Mouse (Mus musculus): ENCODE results near the gene Tnni3k.
"Not testable (repeated sequence)": the region's sequence is repeated elsewhere in the genome, so short reads cannot be mapped to it uniquely, and the experiment has no call there.

Gene Tnni3k

GRCm38 (mm10) chr3:154824713-154825112 lies 230.5 kb downstream of the Tnni3k start:
- no peak for DNase-seq

DNA sequence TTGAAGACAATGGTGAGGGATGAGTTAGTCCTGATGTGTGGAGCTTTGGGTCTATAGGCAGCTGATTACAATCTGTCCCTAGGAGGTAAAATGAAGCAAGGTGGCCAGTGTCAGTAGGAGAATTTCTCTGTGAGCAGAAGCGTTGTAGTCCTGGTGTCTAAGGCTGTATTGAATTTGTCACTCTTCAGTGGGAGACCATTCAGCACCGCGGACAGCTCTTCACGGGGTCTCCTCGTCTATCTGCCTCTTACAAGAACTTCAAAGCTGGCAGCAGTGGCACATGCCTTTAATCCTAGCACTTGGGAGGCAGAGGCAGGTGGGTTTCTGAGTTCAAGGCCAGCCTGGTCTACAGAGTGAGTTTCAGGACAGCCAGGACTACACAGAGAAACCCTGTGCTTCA lies 235.5 kb downstream of the Tnni3k start:
- not testable (repeated sequence) for DNase-seq

DNA sequence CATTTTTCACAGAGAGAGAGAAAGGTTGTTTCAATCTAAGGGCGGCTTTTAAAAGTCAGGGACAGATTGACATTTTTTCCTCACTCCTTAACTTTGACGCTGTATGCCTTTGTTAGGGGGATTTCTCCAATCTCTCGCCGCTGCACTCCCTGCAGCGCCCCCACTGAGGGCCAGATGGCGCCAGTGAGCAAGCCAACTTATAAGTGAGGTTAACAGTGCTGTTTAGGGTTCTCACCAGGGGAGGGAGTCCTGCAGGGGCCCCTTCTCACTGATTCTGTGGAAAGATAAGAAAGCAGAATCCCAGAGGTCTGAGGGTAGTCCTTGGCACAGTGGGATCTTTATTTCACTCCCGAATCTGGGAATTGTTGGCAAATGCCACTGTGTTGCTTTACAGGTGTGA lies 237.5 kb downstream of the Tnni3k start:
- peak; percentile 11 for DNase-seq

DNA sequence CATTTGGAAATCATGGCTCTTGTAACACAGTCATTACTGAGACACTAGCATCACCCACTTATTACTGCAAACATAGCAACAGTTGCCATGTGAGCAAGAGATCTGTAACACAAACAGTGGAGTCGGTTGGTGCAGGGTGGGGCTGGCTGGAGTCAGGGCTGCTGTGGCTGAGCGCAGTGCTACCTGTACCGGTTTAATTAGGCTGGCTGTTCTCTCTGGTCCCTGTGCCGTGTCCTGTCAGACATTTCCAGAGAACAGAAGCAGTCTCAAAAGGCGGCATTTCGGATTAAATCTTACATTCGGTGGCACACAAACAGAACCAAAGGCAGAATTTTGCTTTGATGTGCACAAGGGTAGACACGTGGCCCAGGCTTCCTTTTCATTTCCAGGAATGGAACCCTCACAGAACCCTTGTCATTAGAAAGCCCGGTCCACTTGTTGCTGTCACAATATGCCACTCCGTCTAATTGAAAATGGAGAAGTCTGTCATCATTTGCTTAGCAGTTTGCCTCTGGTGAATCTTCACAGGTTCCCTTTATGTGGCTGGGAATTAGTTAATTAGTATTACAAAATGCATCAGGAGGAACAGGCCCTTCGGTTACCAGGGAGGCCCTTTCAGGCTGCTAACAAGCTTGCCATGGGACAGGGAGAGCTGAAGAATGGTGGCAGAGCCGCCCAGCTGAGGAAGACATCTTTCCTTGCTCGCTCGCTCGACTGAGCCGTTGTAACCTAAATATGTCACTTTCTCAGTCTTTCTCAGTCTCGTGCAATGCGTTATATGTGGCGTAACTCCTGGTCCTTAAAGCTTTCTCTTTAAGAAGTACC lies 238.2 kb downstream of the Tnni3k start:
- DNase-seq: no peak

DNA sequence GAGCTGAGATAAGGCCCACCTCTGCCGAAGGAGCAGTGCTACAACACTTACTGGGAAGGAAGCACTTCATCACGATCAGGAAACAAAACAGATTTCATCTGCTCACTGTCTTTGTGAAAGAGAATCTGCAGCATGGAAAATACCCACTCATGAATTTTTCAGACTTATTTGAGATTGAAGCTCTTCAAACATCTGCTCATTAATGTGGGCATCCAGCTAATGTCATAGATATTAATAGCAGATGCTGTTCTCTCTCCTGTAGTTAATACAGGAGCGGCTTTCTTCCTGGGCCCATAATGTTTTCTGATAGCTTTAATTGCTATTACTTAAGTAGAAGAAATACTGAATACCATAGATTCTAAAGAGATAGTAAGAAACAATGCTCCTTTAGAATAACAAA lies 239.0 kb downstream of the Tnni3k start:
- DNase-seq: no peak

- DNase-seq: no peak
These were observed 239.6 kb downstream of the Tnni3k start for GRCm38 (mm10) chr3:154815606-154816005.

DNA sequence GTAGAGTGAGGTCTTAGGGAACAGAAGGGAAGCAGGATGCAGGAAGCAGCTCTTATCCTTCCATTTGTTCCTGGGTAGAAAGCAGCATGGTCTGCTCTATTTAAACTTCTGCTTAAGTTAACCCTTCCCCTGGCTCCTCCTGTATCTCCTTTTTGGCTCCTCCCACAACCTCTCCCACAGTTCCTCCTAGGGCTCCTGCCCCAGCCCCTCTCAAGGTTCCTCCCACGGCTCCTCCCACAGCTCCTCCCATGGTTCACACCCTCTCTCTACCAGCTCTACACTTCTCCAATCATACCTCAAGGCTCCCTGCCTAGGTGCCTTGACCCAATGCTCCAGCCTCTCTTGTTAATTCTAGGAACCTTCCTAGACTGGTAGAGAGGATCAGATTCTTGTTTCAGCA lies 242.3 kb downstream of the Tnni3k start:
- no peak for DNase-seq

DNA sequence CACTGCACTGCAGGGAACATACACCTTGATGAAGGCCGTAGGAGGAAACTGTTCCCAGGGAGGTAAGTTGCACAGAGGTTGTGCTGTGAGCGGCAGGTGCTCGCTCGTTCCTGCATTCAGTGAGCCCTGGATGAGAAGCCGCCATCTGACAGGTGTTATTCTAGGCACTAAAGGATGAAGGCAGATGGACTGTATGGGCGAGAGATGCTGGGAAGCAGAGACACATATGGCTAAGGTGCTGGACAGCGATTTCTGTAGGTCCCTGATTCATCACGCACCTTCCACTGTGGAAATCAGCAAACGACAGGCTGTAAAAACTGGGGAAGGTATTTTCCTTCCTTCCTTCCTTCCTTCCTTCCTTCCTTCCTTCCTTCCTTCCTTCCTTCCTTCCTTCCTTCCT lies 243.4 kb downstream of the Tnni3k start:
- no peak for DNase-seq

DNA sequence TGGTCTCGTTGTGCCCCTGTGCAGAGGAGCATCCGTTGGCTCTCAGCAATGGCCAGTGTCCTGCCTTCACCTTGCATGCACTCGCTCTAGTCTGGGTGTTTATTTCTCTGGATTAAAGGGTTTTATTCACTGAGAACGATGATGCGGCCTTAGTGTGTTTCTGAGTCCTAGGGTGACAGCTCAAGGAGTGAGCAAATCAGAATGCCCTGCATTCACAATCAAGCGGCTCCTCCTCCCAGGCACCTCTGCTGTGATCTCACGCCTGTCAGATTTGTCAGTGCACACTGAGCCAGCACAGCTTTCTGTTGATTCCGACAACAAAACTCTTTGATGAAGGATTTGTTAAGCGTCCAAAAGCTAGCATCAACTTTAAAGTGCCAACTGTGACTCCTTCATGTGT lies 243.9 kb downstream of the Tnni3k start:
- DNase-seq: no peak

DNA sequence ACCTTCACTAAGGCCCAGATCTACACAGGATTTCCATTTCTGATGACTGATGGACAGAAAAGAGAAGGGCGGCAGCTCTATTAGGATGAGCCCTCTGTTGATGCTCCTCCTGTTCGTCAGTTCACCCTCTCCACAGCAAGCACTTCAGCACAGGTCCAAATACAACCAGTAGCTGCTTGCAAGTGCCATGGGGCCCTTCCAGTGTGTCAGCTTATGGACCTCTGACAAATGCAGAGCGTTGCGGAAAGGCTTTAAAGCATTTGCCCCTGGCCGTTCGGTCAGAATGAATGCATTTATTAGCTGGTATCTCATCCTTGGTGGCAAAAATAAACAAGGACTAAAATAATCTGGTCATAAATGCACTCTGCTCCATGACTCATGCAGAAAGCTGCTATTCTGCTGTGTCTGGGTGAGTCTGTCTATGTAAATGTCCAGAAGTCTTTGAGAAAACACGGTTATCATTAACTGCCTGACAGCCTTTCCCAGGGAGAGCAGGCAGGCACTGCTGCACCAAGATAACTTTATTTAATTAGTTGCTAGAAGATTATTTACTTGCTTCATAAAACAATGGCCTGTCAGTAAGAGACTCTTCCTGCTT lies 244.8 kb downstream of the Tnni3k start:
- DNase-seq: no peak

DNA sequence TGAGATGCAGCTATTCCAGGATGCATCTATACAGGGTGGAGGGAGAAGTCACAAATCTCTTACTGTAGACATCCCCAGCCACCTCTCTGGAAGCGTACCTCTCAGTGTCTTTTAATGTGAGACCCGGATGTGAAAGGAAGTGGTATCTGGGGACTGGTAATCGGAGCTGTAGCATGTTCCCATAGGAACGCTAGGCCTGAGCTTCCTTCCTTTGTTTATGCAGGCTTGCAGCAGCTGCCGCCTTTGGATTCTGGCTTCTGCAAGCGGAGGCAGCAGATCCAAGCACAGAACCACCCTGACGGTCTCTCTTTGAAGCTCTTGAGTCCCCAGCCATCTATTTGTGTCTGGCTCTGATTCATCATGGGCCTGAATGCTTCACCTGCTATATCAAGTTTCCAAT lies 248.6 kb downstream of the Tnni3k start:
- DNase-seq: no peak

- no peak for DNase-seq
These were observed 254.2 kb downstream of the Tnni3k start for GRCm38 (mm10) chr3:154800888-154801429.

- DNase-seq: no peak
These were observed 254.8 kb downstream of the Tnni3k start for GRCm38 (mm10) chr3:154800454-154800853.

- DNase-seq: no peak
These were observed 256.4 kb downstream of the Tnni3k start for GRCm38 (mm10) chr3:154798806-154799205.

- no peak for DNase-seq
These were observed 261.6 kb downstream of the Tnni3k start for GRCm38 (mm10) chr3:154793571-154793970.

GRCm38 (mm10) chr3:154787611-154788010 lies 267.6 kb downstream of the Tnni3k start:
- no peak for DNase-seq

DNA sequence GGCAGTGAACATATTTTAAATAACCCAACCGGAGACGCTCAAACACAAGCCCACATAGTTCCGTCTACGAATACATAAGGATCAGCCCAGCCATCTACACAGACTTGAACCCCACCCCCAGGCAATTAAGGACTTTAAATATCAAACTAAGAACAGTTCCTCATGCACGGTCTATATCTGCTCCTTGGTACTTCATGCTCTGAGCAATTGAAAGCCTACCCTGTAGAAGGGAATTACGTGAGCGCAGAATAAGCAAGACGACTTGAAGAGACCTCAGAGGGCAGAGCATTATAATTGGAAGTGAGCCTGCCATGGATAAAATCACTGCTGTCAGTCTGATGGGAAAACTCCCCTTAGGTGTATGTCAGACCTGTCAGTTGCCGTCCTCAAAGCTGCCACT lies 268.9 kb downstream of the Tnni3k start:
- no peak for DNase-seq

DNA sequence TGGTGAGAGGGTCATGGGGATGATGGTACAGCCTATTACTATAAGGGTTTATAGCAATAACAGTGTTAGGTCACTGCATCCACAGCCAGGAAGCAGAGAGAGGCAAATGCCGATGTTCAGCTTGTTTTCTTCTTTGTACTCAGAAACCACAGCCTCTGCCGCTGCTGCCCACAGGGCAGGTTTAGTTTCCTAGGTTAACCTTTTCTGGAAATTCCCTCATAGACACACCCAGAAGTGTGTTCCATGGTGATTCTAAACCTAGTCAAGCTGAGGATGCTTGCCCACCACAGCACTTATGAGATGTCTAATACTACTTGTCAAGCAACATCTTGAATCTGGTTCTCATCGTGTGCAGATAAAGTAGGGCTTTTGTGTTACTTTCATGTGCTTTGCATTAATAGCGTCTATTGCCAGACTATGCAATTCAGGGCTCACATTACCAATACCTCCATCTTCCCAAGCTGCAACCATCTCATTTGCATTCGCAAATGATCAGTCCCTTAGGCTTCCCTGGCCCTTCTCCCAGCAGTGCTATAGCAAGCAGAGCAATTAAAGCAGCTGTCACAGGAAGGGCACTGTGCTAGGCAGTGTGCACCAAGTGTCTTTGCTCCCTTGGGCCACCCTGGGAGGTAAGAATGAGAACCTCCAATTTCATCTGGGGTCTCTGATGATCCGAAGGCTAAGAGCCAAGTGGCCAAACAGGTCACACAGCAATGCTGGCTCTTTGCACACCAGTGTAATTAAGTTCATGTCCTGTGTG lies 276.2 kb downstream of the Tnni3k start:
- no peak for DNase-seq

DNA sequence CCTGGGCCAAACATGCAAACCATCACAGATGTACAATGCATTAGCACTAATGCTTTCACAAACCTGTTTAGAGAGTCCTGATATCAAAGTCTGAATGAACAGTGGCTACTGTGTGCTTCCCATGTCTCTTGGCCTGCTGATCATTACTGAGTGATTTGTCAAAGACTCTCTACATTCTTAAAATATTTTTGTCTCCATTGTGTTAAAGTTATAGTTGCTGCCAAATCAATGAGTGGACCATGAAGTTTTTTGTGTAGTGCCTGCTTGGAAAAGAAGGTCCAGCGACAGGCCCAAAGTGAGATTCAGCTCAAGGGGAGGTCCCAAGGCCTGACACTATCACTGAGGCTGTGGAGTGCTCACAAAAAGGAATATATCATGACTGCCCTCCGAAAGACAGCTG lies 283.6 kb downstream of the Tnni3k start:
- no peak for DNase-seq

- no peak for DNase-seq
These were observed 288.9 kb downstream of the Tnni3k start for GRCm38 (mm10) chr3:154766321-154766720.

DNA sequence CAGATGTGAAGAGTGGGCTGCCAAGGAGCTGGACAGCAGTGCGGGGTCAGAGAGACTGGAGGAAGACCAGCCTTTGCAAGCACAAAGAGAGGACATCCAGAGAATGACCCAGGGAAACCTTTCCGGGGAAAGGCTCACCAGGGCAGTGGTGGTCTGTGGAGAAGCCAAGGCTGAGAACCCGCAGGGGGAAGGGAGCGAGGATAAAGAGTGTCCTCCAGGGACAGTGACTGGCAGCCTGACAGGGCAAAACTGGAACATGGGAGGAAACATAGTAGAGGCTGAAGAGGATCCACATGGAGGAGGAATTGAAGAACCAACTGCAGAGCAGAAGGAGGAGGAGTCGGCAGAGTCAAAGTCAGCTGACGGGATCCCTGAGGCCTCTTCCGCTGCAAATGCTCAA lies 291.1 kb downstream of the Tnni3k start:
- DNase-seq: no peak

DNA sequence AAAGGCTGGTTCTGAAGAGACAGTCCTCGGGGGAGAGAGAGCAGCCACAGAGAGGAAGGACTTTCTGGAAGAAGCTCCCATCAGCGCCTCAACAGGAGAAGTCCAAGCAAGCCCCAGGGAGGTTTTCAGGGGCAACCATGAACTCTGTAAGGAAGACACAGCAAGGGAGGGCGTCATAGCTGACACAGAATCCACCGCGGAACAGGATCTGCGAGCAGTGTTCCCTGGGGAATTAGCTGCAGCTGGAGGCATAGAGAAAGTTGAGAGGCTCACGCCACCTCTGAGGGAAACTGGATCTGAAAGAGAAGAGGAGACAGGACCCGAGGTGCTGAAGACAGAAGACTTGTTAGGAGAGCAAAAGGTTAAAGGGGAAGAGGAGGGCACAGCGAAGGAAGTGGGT lies 291.8 kb downstream of the Tnni3k start:
- no peak for DNase-seq

GRCm38 (mm10) chr3:154761108-154761507 lies 294.1 kb downstream of the Tnni3k start:
- no peak for DNase-seq

GRCm38 (mm10) chr3:154758089-154758488 lies 297.1 kb downstream of the Tnni3k start:
- no peak for DNase-seq
